Mouse (Mus musculus): Measurements from ENCODE around the gene Fam166b. TPM values are rescaled to one million over a fixed set of nuclear protein-coding genes. Genes with fewer than 3 reads are reported as not detected.

Fam166b gene
- polyA plus RNA-seq (2015; fragmentation: Nextera tagmentation; extraction: Ambion mirVana) = 0.87 and 1.4 TPM in 2 replicates

DNA sequence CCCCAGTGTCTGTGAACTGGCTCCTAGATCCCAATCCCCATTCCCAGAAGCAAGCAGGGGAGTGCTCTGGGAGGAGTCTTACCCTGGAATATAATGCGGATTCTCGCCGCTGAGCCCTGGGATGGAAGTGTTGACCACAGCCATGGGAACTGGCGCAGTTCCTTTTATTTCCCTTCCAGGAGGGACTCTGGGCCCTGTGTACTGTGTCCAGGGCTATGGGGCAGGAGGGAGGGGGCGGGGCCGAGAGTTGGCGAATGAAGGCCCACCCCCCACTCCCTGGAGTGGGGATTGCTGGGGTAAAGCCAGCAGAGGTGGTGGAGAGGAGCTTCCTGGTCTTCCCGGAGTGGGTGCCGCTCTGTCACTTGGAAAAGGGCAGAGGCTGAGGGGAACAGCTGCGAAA is at the start of gene Fam166b:
Fam166b (minus strand) TSS at position 189 of the 400 bp plus-strand sequence.
- H3K4me2 ChIP-seq (ENCODE audit: low read depth, low read length) = peak within 1 kb of the TSS; percentile 30; the same call in 1 of the 2 replicates
- H3K9ac ChIP-seq (ENCODE audit: low read length) = peak within 1 kb of the TSS; percentile 38
- H3K27ac ChIP-seq (ENCODE audit: low read length) = no peak within 1 kb of the TSS
- H3K36me3 ChIP-seq (ENCODE audit: control insufficient read depth, insufficient read depth, low read length) = peaks cover 20% of the 10 kb centered on the region
- H3K9me3 ChIP-seq (ENCODE audit: control insufficient read depth, low read length) = no peaks in the 10 kb centered on the region
- WGBS = 11% methylated on average over 10 of the region's 10 CpGs
- peak; percentile 50 for ATAC-seq (ENCODE audit: low read depth)
- H3K4me3 ChIP-seq (ENCODE audit: low read length) = 0 out of 2 replicates have a peak within 1 kb of the TSS, but pooled peaks have one; percentile 15
- H3K4me1 ChIP-seq (replicated peaks; ENCODE audit: control insufficient read depth, insufficient read depth, low read length) = peaks cover 10% of the 10 kb centered on the region
- H3K27me3 ChIP-seq (ENCODE audit: control insufficient read depth, insufficient read depth, low read depth, low read length) = peaks cover 9% of the 10 kb centered on the region

DNA sequence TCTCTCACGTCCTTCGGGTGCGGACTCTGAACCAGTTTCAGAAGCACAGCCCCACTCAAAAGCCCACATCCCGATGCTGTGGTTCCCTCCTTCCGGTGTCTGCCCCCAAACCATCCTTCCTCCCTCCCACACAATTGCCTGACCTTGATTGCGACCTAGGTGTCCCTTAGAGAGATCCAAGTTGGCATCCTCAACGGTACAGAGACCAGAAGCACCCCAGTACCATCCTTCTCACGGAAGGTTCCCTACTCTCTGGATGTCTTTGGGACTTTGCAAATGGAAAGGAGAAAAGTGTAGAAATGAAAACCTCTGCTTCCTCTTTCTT is 49.6 kb upstream of the Fam166b start:
- Histone ChIP-seq H3K4me3 (ENCODE audit: low read length) (peak overlapping the region; percentile 48), H3K4me2 (ENCODE audit: low read depth, low read length) (peak overlapping the region; percentile 62), H3K9ac (ENCODE audit: low read length) (peak overlapping the region; percentile 68), H3K9me3 (ENCODE audit: control insufficient read depth, low read length) (no peaks in the 10 kb centered on the region), H3K4me1 (replicated peaks; ENCODE audit: control insufficient read depth, insufficient read depth, low read length) (peaks cover 3% of the 10 kb centered on the region; the same call in 1 of the 2 replicates), H3K36me3 (ENCODE audit: control insufficient read depth, insufficient read depth, low read length) (no peaks in the 10 kb centered on the region), H3K27me3 (ENCODE audit: control insufficient read depth, insufficient read depth, low read depth, low read length) (no peaks in the 10 kb centered on the region), H3K27ac (ENCODE audit: low read length) (peak overlapping the region; percentile 57)
- ATAC-seq (ENCODE audit: low read depth) = peak; percentile 32
- 52% methylated on average over 8 of the region's 8 CpGs for WGBS

DNA sequence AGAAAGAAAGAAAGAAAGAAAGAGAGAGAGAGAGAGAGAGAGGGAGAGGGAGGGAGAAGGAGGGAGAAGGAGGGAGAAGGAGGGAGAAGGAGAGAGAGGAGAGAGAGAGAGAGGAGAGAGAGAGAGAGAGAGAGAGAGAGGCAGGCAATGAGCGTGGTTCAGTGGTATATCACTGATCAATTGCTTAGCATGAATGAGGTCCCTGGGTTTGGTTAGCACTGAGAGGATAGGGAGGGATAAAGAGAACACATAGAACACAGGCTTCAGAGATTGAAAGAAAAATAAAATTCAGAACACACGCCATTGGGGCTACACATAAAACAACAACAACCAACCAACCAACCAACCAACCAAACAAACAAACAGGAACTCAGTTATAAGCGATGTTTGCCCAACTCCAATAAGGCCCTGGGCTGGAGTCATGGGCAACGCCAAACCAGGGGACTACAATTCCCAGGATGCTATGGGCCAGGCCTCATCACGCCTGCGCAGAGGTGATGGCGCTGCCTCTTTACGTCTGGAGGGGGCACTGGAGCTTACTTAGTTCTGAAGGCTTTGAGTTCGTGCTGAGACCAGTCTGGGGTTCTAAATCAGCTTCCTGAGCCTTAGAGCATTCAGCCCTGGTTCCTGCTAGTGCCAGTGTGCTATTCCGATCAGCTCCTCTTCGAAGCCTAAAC is 49.1 kb upstream of the Fam166b start:
- peak overlapping the region; percentile 57 for H3K27ac ChIP-seq (ENCODE audit: low read length)
- ATAC-seq (ENCODE audit: low read depth) = peak; percentile 92
- H3K36me3 ChIP-seq (ENCODE audit: control insufficient read depth, insufficient read depth, low read length) = no peaks in the 10 kb centered on the region
- peak overlapping the region; percentile 68 for H3K9ac ChIP-seq (ENCODE audit: low read length)
- H3K27me3 ChIP-seq (ENCODE audit: control insufficient read depth, insufficient read depth, low read depth, low read length) = no peaks in the 10 kb centered on the region
- peak overlapping the region; percentile 48 for H3K4me3 ChIP-seq (ENCODE audit: low read length)
- WGBS = 14% methylated on average over 11 of the region's 11 CpGs
- peaks cover 3% of the 10 kb centered on the region; the same call in 1 of the 2 replicates for H3K4me1 ChIP-seq (replicated peaks; ENCODE audit: control insufficient read depth, insufficient read depth, low read length)
- peak overlapping the region; percentile 62 for H3K4me2 ChIP-seq (ENCODE audit: low read depth, low read length)
- no peaks in the 10 kb centered on the region for H3K9me3 ChIP-seq (ENCODE audit: control insufficient read depth, low read length)

DNA sequence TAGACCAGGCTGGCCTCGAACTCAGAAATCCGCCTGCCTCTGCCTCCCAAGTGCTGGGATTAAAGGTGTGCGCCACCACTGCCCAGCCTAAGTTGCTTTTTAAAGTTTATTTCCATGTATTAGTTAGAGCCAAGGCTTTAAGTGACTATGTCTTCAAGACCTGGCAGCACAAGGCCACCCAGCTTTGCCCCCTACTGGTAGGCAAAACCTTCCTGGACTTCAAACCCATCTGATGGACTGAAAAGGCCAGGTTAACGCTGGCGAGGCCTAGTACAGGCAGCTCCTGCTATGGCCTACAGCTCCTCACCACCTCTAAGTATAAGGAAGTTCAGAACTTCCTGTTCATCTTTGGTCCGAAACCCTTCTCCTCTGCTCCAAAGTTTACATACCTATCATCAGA is 47.7 kb upstream of the Fam166b start:
- H3K36me3 ChIP-seq (ENCODE audit: control insufficient read depth, insufficient read depth, low read length) = no peaks in the 10 kb centered on the region
- H3K9ac ChIP-seq (ENCODE audit: low read length) = no peak overlapping the region
- WGBS = 83% methylated on average over 6 of the region's 6 CpGs

DNA sequence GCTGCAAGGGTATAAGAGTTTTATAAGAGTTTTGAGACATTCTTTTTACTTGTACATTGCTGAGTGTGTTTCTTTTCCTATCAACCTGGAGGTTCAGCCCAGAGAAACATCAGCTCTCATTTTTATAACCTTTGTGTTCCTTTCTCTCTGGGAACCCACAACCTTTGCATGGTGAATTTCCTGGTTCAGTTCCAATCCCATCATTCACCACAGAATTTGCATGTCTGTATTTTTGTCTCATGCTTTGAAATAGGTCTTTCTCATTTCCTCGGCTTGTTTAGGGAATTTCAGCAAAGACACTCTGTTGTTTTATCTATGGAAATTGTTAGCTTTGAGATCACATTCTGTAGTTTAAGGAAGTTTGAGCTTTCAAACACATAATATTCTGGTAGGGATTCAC is 44.7 kb upstream of the Fam166b start:
- no peak overlapping the region for H3K4me3 ChIP-seq (ENCODE audit: low read length)
- no peak overlapping the region for H3K27ac ChIP-seq (ENCODE audit: low read length)
- peaks cover 3% of the 10 kb centered on the region; the same call in 1 of the 2 replicates for H3K4me1 ChIP-seq (replicated peaks; ENCODE audit: control insufficient read depth, insufficient read depth, low read length)
- no peaks in the 10 kb centered on the region for H3K9me3 ChIP-seq (ENCODE audit: control insufficient read depth, low read length)
- ATAC-seq (ENCODE audit: low read depth) = no peak
- H3K27me3 ChIP-seq (ENCODE audit: control insufficient read depth, insufficient read depth, low read depth, low read length) = no peaks in the 10 kb centered on the region
- no peak overlapping the region for H3K9ac ChIP-seq (ENCODE audit: low read length)
- no peaks in the 10 kb centered on the region for H3K36me3 ChIP-seq (ENCODE audit: control insufficient read depth, insufficient read depth, low read length)
- 58% methylated on average over 1 of the region's 1 CpGs for WGBS
- H3K4me2 ChIP-seq (ENCODE audit: low read depth, low read length) = no peak overlapping the region

More for the DNA sequence above, 47.7 kb upstream of the Fam166b start:
- H3K4me2 ChIP-seq (ENCODE audit: low read depth, low read length) = no peak overlapping the region
- no peak for ATAC-seq (ENCODE audit: low read depth)
- no peaks in the 10 kb centered on the region for H3K27me3 ChIP-seq (ENCODE audit: control insufficient read depth, insufficient read depth, low read depth, low read length)
- no peaks in the 10 kb centered on the region for H3K9me3 ChIP-seq (ENCODE audit: control insufficient read depth, low read length)
- peaks cover 3% of the 10 kb centered on the region; the same call in 1 of the 2 replicates for H3K4me1 ChIP-seq (replicated peaks; ENCODE audit: control insufficient read depth, insufficient read depth, low read length)
- no peak overlapping the region for H3K4me3 ChIP-seq (ENCODE audit: low read length)
- no peak overlapping the region for H3K27ac ChIP-seq (ENCODE audit: low read length)

DNA sequence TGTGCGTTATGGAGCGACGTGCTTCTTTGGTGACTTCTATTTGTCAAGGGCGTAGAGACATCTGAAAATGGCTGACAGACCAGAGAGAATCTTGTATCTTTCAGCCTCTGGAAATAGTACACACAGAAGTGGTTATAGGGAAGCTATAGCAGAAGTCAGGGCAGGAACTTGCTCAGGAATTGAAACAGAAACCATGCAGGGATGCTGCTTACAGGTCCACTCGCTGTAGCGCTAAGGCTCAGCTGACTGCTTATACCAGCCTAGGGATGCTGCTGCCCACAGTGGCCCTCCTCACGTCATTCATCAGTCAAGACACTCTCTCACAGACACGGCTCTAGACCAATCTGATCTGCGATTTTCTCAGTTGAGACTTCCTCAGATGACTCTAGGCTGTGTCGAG is 41.4 kb upstream of the Fam166b start:
- Histone ChIP-seq H3K36me3 (ENCODE audit: control insufficient read depth, insufficient read depth, low read length) (no peaks in the 10 kb centered on the region), H3K27ac (ENCODE audit: low read length) (no peak overlapping the region), H3K27me3 (ENCODE audit: control insufficient read depth, insufficient read depth, low read depth, low read length) (no peaks in the 10 kb centered on the region), H3K9ac (ENCODE audit: low read length) (no peak overlapping the region), H3K4me3 (ENCODE audit: low read length) (no peak overlapping the region), H3K4me1 (replicated peaks; ENCODE audit: control insufficient read depth, insufficient read depth, low read length) (no peaks in the 10 kb centered on the region), H3K9me3 (ENCODE audit: control insufficient read depth, low read length) (no peaks in the 10 kb centered on the region), H3K4me2 (ENCODE audit: low read depth, low read length) (no peak overlapping the region)
- WGBS = 84% methylated on average over 10 of the region's 10 CpGs
- no peak for ATAC-seq (ENCODE audit: low read depth)

DNA sequence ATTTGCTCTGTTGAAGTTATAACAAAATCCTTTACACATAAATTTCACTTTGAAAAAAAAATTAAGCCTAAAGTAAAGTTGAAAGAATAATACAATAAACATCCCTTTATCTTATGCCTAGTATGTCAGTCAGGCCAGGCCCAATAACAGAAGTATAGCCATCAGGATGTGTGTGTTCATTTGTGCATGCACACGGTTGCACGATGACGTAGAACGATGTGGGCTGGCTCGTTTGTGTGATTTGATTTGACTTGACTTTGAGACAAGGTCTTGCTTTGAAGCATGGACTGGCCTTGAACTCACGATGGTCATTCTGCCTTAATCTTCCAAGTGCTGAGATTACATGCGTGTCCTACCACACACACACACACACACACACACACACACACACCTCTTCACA is 37.9 kb upstream of the Fam166b start:
- 78% methylated on average over 7 of the region's 7 CpGs for WGBS

DNA sequence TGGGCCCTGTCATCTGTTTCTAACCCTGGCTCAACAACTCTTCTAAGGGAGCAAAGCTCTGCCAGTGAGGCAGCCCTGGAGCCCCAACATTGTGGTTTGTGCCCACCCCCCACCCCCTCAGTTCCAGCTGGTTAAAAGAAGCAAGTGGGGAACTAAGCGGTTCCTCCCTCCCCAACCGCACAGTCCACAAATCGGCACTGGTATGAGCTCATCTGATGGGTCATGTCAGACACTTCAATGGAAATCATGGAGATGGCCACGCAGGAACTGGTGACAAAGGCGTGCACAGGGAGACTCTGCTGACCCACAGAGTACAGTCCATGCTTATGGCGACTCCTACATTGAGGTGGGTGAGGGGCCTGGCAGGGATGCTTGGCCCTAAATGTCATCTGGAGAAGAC is 37.0 kb upstream of the Fam166b start:
- Histone ChIP-seq H3K9me3 (ENCODE audit: control insufficient read depth, low read length) (no peaks in the 10 kb centered on the region), H3K4me2 (ENCODE audit: low read depth, low read length) (no peak overlapping the region), H3K4me3 (ENCODE audit: low read length) (no peak overlapping the region), H3K4me1 (replicated peaks; ENCODE audit: control insufficient read depth, insufficient read depth, low read length) (no peaks in the 10 kb centered on the region), H3K27ac (ENCODE audit: low read length) (no peak overlapping the region), H3K9ac (ENCODE audit: low read length) (no peak overlapping the region), H3K36me3 (ENCODE audit: control insufficient read depth, insufficient read depth, low read length) (no peaks in the 10 kb centered on the region), H3K27me3 (ENCODE audit: control insufficient read depth, insufficient read depth, low read depth, low read length) (no peaks in the 10 kb centered on the region)
- ATAC-seq (ENCODE audit: low read depth) = no peak
- 76% methylated on average over 6 of the region's 6 CpGs for WGBS

More for the DNA sequence above, 37.9 kb upstream of the Fam166b start:
- Histone ChIP-seq H3K9me3 (ENCODE audit: control insufficient read depth, low read length) (no peaks in the 10 kb centered on the region), H3K9ac (ENCODE audit: low read length) (no peak overlapping the region), H3K27me3 (ENCODE audit: control insufficient read depth, insufficient read depth, low read depth, low read length) (no peaks in the 10 kb centered on the region), H3K4me3 (ENCODE audit: low read length) (no peak overlapping the region), H3K4me2 (ENCODE audit: low read depth, low read length) (no peak overlapping the region), H3K36me3 (ENCODE audit: control insufficient read depth, insufficient read depth, low read length) (no peaks in the 10 kb centered on the region), H3K4me1 (replicated peaks; ENCODE audit: control insufficient read depth, insufficient read depth, low read length) (no peaks in the 10 kb centered on the region), H3K27ac (ENCODE audit: low read length) (no peak overlapping the region)
- no peak for ATAC-seq (ENCODE audit: low read depth)

DNA sequence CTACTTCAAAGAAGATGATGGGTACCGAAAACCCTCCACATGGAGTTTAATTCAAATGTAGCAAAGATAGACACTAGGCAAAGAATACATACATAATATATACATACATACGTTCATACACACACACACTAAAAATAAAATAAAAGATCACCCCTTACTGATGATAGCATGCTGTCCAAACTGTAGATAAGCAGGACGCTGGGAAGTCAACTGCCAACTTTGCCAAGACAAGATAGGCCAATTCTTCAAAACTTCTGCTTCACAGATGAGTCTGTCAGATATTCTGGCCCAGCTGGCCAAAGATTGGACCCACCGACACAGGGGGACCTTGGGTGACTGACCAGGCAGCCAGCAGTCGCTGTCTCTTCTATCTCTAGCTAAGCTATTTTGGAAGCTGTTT is 34.2 kb upstream of the Fam166b start:
- Histone ChIP-seq H3K27ac (ENCODE audit: low read length) (no peak overlapping the region), H3K4me2 (ENCODE audit: low read depth, low read length) (no peak overlapping the region), H3K4me3 (ENCODE audit: low read length) (no peak overlapping the region), H3K9me3 (ENCODE audit: control insufficient read depth, low read length) (no peaks in the 10 kb centered on the region), H3K27me3 (ENCODE audit: control insufficient read depth, insufficient read depth, low read depth, low read length) (no peaks in the 10 kb centered on the region), H3K36me3 (ENCODE audit: control insufficient read depth, insufficient read depth, low read length) (no peaks in the 10 kb centered on the region), H3K4me1 (replicated peaks; ENCODE audit: control insufficient read depth, insufficient read depth, low read length) (no peaks in the 10 kb centered on the region), H3K9ac (ENCODE audit: low read length) (no peak overlapping the region)
- 83% methylated on average over 5 of the region's 5 CpGs for WGBS
- ATAC-seq (ENCODE audit: low read depth) = no peak

All from lung, embryonic 16.5 days (tissue).